Mouse (Mus musculus) gastrocnemius, postnatal 10 days (tissue): ENCODE data around the gene Upp2. TPM values are rescaled to one million over a fixed set of nuclear protein-coding genes. Genes with fewer than 3 reads are reported as not detected.
A peak's percentile ranks its signal among the peaks of the same experiment; 100 is the strongest.

Source experiments
- DNase-seq: peaks from one replicate; pipeline ENCODE4 v3.0.0; 2021; ENCODE audit warnings: mixed read lengths
- total RNA-seq, 2 experiments: library from RNA; stranded (reverse); gene quantifications; 2 replicates each; pipeline ENCODE4 v1.2.3; 2021

Upp2 gene
- total RNA-seq, 2 experiments from 2014 or later = 1.8 to 3.3 TPM

DNA sequence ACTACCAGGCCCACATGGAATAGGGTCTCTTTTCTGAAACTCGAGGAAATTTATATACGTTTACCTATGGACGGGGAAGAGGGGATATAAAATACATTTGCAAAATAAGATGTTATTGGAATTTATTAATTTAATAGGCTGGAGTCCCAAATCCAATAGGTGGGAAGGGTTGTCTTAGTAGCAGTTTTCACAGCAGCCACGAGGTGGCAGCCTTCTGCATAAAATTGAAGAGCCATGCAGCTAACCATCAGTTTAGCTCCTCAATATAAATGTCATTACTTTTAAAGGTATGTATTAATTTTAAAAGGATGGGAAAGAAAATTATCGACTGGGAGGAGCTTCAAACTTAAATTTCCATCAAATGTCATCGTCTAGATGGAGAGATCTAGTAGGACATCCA, 113.7 kb downstream of the Upp2 start:
- DNase-seq = peak; percentile 65

DNA sequence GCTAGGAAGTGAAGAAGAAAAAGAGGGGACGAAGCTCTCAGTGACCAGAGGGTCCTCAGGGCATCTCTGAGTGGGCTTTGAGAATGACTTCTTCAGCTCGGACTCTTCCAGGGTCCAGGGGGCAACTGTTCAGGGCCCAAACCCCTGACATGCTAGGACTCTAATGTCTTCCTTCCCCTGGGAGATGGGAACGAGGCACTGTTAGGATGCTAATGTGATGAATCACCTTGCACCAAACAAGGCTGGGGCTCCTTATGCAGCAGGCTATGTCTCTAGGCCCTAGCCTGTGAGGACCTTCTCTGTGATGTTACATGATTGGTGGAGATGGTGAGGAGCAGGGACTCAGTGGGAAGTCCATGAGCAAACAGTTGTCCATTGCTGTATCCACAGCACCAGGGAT, 114.3 kb downstream of the Upp2 start:
- no peak for DNase-seq

DNA sequence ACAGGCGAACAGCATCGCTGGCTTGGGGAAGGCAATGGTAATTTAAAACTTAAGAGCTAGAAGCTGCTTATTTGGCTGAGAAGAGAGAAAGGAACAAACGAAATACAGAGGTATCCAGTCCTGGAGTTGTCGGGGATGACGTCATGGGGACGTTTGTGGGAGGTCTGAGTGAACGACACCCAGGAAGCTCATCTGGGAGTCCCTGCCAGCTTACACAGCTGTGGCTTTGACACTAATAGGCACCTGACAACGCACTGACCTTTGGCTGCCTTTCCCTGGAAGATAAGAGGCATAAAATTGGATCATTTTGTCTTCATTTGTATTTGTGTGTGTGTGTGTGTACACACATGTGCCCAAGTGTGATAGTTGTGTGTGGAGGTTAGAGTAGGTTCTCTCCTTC, 130.4 kb downstream of the Upp2 start:
- DNase-seq = no peak

DNA sequence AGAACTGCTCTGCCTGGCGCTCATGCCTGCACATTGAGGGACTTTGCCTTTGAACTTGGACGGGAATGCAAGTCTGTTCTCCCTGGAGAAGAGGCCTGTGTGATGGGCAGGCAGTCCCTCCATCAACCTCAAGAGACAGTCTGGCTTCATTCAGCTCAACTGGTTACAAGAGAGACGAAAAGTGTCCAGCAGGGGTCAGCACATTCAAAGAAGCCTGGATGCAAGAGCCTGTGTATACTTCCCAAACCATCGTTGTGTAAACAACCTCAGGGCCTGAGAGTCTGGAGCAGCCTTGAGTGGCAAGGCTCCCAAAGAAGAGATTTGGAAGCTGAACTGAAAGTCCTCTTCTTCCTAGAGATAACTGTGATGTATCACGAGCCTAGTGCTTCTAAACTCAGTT, 132.8 kb downstream of the Upp2 start:
- DNase-seq = peak; percentile 70

DNA sequence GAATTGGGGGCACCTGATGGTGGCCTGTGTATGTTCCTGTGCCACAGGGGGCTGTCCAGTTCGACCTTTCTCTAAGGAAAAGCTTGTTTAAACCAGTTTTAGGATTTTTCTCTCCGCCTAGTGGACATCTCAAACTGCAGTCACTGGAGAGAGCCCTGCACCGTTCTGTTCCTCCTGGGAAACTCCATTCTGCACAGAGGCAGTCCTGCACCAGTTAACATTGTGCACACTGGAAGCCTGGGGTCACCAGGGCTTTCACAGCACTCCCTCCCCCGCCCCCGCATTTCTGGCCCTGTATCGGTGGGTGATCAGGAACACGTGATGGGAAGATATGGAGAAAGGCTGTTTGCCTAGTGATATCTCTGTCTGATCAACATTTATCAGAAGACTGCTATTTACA, 133.3 kb downstream of the Upp2 start:
- DNase-seq = no peak

DNA sequence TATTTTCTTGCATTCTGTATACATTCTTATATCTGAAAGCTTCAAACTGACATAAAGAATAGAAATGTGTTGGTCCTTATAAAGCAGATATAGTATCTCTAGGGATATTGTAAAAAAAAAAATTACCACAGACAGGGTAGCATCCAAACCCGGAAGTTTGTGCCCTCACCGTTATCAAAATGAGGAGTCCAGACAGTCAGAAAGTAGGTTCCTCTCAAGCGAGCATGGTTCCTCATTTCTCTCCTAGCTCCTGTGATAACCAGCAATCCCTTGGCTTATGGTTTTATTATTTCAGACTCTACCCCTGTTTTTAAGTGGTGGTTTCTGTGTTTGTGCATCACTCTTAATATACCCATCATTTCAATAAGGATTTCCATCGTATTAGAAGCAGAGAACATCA, 134.5 kb downstream of the Upp2 start:
- no peak for DNase-seq

DNA sequence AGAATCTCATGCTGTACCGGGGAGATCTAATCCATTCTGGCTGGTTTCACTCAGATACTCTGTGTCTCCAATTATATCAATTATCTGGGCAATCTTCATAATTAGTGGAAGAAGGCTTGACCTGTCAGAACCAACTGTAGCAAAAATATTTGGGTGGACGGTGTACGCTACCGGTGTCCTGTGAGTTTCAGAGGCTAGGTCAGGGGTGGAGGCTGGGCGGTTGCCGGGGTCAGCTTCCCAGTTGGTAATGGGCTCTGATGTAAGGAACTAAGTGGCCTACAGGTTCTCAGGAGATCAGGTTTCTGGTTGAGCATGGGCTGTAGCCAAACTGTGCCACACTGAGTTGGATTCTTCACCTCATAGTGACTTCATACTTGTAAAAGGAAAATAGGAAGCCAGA, 136.1 kb downstream of the Upp2 start:
- DNase-seq = no peak

DNA sequence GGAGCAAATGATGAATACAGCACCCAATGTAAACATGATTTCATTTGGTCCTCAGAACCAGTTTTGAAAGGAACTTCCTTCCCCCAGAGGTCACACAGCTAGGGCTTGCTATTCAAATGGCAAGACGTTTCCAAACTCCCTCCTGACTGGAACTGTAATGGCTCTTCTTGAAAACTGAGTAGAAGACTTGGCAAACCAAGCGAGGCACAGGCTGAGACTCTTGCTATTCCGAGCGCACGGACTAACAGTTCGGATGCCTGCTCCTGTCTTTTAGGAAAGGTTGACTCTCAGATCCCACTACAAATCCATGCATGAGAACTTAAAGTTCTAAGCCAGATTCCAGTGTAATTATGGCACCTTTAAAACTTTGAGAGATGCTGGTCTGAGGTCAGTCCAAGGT, 136.5 kb downstream of the Upp2 start:
- no peak for DNase-seq

DNA sequence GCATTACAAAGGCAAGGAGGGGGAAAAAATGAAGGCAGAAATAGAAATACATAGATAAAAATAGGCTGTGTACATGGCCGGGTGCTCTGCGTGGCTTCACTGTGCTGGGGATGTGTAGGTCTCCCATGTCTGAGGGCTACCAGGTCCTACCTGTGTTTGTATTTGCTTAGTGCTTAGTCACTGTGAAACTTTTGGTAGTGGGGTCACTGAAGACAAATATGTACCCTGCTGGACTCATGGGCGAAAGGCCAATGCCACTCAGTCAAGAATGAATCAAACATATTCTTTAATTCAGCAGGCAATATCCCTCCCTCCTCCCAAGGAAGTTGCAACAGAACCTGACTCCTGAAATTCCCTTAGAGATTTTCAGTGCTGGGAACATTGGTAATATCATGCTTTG, 137.5 kb downstream of the Upp2 start:
- DNase-seq = no peak

DNA sequence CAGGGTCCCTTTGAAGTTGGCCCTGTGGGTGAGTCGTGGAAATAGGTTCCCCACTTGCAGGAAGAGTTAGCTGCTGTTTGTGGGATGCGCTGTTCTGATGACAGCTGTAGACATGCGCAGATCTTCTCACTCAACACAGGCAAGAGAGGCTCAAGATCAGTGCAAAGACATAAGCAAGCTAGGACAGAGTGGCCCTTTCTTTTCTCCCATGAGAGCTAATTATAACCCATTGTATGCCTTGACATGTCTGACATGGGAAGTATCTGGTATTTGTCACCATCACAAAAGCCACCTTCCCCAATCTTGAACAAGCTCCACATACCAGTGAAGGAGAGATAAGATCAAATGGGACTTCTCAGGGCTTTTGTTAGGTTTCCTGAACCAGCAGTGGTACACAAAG, 140.6 kb downstream of the Upp2 start:
- no peak for DNase-seq

DNA sequence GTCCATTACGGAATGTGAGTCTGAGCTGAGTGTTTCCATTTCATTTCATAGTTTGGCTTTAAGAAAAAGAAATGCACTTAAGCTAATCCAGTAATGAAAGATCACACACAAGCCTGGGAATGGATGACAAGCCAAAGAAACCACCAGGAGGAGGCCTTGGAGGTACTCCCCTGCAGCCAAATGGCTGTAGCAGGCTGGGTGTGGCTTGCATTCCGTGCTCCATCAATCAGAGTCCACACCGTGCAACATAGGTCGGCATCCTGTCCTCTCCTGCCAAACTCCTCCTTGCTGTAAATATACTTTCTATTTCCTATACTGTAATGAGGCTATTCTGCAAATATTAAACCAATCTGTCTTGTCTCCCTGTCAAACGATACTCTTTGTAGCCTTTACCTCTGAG, 143.1 kb downstream of the Upp2 start:
- no peak for DNase-seq

DNA sequence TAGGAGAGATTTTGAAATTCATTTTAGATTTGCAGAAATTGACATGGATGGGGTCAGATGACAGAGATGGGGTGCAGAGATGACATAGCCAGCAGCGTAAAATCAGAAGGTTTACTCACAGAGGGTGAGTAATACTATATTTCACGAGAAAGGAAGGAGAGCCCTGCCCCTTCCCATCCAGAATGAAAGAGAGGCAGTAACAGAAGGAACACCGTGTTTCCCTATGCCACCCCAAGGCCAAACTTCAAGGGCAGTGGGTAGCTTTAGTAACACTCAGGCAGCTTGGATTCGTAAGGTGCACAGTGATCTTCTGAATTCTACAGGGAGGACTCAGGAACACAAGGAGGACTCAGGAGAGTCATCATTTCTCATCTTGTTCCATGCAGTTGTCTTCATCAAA, 144.0 kb downstream of the Upp2 start:
- no peak for DNase-seq

DNA sequence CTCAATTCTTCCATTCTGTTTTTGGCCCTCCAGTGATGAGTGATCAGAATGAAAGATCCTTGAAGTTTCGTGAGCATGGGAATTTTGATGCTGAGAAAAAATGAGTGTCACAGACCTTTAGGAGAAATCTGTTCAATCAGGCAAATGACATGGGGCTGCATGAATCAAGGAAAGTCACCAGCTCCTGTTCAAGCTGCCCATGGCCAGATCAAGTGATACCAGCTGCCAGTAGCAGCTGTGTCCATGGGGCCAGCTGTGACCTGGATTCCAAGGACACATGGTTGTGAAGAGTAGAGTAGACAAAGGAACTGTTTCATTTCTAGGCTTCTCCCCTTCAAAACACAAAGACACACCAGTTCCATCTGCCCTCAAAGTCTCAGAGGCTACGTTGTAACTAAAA, 144.4 kb downstream of the Upp2 start:
- peak; percentile 20 for DNase-seq

DNA sequence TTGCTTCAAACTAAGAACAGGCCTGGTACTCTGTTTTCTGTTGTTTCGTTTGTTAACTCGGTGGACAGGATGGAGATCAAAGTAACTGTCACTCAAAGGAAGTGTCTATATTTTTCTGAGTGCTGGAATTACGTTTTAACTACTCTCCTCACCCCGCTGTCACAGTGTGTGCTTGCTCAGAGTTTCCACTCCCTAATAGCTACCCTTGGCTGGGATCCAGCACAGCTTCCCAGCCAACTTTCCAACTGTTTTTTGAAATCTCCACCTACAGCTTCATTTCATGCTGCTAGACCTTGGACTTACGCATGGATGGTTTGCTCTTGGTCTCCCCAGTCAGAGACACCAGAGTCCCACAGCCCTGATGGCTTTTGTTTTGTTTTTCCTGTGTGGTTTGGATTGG, 144.8 kb downstream of the Upp2 start:
- DNase-seq = peak; percentile 71

DNA sequence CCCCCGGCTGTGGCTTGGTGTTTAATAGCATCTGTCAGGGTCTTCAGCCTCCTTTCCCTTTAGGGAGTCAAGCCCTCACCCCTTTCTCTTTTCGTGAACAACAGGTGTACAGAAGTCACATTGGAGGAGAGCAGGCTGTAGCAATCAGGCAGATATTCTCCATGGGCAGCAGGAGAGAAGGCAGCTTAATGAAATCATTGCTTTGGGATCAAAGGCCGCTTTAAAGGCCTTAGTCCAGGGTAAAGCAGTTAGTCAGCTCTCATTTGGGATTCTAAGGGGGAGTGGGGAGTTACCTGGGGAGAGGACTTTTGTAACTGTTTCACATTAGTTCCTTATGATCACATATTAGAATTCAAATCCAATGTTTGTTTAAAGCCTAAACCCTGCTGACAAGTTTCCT, 150.8 kb downstream of the Upp2 start:
- DNase-seq = no peak

DNA sequence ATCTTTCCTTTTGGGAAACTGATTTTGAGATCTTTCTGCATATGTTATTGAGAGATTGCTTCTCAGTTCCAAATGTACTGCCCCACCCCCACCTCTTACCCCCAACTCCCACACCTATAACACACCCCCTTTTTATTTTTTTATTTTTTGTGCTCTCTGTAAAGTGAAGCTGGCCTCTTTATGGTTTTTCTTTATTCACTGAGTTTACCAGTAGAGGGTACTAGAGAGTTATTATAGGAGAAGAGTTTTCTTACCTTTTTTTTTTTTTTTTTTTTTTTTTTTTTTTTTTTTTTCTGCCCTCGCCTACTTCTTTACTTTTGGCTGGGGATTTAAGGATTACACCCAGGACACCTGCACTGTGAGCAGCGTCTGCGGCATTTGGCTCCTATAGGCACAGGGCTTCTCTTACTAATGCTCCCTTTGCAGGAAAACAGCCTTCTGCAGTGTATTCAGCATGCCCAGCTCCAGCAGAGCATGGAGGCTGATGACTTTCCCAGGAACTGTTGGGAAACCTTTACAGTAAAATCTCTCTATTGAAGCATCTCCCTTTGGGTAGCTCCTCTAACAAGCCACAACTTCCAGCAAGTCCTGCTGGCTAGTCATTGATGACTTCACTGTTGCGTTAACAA, 170.2 kb downstream of the Upp2 start:
- no peak for DNase-seq

DNA sequence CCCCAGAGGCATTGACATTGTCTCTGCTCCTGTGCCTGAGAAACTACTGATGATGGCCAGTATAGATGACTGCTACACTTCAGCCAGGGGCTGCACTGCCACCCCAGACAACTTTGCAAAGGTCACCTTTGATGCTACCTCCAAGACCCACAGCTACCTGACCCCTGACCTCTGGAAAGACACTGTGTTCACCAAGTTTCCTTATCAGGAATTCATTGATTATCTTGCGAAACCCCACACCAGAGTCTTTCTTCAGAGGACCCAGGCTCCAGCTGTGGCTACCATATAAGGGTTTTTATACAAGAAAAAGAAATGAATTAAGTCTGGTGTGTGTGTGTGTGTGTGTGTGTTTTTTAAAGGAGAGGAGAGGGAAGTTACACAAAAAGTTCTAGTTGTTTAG, 174.1 kb downstream of the Upp2 start:
- DNase-seq = no peak

DNA sequence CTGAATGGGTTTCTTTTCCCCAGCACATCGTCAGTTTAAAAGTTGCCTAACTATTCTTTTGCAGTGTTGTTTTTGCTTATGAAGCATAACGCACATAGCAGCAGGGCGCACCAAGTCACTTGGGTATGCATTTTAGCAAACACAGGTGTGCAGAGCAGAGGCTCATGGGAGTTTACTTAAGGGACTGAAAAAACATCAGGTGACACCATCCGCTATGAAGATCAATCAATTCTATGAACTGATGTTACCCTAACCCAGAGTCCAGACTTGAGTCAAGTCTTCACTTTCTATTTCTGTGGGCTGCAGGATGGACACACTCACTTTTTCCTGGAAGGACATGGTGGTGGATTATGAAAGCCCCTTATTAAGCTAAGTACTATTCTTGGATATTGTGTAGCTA, 174.9 kb downstream of the Upp2 start:
- no peak for DNase-seq

DNA sequence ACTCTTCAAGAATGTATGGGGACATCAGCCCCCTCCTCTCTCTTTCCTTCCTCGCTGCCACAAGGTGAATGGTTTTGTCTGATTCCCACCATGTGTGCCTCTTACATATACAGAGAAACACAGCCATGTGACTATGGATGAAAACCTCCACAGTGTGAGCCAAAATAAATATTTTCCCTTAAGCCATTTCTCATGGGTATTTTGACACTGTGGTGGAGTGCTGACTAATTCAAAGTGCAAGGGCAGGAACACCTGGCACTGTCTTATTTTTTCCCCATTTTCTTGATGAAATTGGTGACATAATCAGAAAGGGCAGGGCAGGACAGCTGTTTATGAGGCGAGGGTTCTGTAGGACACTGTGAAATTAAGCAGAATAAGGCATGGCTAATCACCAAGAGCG, 176.3 kb downstream of the Upp2 start:
- no peak for DNase-seq

DNA sequence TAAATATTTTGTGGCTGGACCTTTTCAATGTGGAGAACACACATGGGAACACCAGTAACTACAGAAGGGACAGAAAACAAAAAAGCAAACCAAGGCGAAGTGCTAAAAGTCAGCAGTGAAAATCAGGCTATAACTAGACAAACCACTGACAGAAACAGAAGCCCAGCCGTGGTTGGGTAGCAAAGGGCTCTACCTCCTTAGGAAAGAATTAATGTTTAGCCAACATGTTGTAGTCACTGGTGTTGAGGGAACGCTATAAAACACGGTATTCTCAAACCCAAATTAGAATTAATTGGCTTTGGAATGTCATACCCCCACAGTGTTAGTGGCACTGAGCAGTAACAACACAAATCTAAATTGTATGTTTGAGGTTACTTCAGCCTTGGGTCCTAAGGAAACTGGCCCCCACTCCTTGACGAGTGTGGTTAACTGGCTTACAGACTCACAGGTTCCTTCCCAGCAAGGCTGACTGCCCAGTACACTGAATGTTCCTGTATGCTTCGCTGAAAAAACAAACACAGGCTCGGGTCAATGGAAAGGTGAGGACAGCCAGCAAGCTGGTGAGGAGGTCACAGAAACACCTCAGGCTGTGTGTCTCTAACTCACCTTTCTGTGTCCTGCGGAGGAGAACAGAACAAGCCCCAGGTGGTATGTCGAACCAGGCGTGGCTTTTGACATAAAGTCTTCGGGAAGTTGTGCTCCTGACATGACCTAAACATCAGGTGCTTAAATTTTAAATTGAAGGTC, 180.6 kb downstream of the Upp2 start:
- no peak for DNase-seq

DNA sequence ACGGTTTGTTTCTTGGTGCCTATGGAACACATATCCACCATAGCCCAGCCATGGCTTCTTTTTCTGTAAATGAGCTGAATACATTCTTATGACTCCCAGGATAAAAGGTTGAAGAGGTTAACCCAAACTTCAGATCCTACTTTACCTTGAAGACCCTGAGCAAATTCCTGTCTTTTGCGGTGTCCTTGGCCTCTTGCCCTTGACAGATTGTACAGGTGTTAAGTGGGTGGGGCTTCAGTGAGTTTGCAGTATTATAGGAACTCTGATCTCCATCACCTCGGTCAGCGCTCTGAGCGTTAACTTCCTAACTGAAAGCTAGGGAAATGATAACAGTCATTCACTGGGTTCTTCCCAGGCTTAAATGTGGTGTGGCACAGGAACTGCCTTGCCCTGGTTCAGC, 181.2 kb downstream of the Upp2 start:
- DNase-seq = no peak

DNA sequence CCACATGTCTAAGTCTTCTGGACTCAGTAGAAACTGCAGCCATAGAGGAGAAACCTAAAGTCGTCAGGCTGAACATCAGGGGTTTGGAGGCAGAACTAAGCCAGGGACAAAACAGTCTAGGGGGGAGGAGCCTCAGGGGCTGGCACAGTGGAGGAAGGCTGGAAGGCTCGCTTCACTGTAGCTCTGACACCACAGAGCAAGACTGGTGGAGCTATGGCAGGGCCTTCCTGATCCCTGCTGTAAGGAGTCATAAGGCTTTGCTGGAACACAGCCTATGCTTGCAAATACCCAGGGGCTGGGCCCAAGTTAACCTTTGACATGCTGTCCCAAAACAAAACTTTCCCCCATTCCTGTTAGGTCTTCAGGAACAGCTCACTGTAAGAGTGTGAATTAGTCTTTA, 185.8 kb downstream of the Upp2 start:
- no peak for DNase-seq

DNA sequence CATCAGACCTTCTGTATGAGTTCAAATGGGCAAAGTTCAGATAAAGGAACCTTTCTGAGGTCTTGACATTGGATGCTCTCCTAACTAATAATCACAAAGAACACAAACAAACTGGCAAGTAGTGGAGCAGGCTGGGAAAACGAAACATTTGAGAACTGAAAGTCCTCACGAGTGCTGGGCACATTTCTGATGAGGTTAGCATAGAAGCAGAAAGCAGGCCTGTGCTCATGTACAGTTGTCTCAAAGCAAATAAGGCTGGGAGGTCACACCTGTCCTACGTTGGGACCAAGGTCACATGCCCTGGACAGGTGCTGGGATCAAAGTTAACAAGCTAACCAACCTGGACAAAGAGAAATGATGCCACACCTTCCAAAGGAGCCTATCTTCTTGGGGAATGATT, 187.6 kb downstream of the Upp2 start:
- DNase-seq = no peak

DNA sequence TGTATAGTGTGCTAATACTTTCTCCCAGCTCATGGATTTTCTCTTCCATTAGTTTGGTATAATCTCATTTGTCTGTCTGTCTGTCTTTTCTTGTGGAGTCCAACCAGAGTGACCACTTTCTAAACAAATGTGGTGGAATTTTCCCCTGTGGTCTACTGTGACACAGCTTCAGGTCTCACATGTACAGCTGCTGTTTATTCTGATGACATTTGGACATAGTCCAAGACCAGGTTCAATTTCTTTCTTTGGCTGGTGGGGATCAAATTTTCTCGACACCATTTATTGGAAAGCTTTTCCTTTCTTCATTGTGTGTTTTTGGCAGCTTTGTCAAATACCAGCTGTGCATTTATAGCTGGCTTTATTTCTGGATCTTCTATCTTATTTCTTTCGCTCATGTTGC, 191.0 kb downstream of the Upp2 start:
- DNase-seq = no peak

DNA sequence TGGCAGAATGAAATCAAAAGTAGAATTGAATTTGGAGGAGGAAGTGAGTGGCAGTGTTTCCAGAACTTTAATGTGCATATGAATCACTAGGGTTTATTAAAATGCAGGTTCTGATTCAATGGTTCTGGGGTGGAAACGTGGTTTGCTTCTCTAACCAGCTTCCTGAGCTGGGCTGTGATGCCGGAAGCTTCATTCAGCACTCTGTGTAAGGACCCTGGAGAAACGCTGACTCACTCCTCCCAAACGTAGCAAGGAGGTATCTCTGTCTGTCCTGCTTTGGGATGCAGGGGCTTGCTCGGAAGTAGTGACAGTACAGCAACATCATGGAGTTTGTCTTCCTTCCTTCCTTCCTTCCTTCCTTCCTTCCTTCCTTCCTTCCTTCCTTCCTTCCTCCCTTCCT, 192.6 kb downstream of the Upp2 start:
- no peak for DNase-seq
